Mouse (Mus musculus) naive thymus-derived CD4-positive, alpha-beta T cell, adult 2 months (primary cell): ENCODE results near the gene Milr1.

ENCODE experiments used
- DNase-seq: peaks from one replicate; pipeline ENCODE4 v3.0.0-alpha.2; 2011; ENCODE audit warnings: low read depth

The Milr1 gene

DNA sequence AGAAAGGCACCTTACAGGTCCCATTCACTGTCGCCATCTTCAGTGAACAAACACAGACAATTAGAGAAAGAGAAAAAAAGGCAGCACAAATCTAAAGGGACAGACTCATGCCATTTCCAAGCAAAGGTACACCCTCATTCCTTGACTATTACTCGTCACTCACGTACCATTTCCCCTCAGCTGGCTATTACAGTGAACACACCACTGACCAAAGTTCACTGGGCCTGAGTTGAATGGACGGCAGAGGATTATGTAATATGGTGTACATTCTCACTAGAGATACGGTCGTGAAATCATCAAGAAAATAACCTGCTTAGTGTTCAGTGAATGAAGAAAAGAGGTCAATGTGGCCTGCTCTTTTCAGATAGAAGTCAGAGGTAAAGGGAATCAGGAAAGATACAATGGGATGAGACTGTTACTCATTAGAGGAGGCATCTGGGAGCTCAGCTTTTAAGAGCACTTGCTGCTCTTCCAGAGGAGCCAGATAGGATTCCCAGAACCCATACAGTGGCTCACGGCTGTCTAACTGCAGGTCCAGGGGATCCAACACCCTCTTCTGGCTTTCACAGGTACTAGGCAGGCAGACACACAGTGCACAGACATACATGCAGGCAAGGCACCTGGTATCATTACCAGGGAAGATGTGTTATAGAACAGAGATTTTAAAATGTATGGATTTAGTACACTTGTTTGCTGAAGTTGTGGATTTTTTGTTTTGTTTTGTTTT is 61.5 kb downstream of the Milr1 start:
- no peak for DNase-seq

DNA sequence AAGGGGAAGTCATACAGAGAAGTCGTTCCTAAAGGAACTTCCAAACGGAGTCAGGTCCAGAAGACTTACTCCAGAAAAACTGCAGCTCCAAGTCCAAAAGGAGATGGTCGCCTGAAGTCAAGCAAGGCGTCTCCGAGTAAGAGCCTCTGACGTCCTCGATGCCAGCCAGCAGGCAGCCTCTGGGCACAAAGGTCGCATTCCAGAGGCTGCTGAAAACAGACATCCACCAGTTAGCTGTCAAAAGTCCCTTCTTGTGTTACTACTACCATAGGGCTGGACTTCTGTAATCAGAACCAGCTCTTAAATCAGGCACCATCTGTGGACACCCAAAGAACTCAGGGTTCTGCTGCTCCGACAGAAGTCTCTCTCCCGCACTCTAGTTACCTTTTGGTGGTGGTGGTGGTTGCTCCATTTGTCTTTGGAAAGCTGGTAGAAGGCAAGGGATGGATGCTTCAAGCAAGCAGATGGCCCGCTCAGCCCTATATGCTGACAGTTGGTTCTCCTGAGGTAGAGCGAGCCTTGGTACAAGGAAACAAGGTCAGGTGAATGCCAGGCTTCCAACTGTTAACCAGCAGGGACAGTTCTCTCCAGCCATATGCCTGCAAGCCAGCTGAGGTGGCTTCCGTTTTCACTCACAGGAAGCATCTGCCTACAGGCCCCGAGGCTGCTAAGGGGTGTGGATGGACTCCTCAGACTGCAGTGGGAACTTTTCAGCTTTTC is 63.7 kb downstream of the Milr1 start:
- DNase-seq = no peak

GRCm38 (mm10) chr11:106815331-106815730 is 64.3 kb downstream of the Milr1 start:
- no peak for DNase-seq

DNA sequence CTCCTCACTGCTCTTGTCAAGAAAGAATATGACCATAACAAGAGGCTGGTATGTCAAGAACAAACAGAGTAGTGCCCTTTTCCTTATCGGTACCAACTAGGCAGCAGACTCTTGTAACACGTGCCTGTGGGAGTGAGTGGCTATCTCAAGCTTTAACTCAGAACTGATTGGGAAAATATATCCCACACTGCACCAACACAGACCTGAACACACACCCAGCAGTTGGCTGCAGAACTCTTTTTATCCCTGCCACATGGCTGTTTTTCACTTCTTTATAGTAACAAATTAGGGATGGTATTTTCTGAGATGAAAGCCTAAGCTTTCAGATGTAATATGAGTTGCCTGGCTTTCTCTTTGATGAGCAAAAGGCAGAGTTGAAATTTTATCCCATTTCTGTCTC is 64.7 kb downstream of the Milr1 start:
- DNase-seq = no peak

GRCm38 (mm10) chr11:106816316-106816715 is 65.3 kb downstream of the Milr1 start:
- no peak for DNase-seq

- no peak for DNase-seq
Measured at GRCm38 (mm10) chr11:106817156-106817555, 66.1 kb downstream of the Milr1 start.

- DNase-seq = no peak
Measured at GRCm38 (mm10) chr11:106817808-106818207, 66.8 kb downstream of the Milr1 start.

DNA sequence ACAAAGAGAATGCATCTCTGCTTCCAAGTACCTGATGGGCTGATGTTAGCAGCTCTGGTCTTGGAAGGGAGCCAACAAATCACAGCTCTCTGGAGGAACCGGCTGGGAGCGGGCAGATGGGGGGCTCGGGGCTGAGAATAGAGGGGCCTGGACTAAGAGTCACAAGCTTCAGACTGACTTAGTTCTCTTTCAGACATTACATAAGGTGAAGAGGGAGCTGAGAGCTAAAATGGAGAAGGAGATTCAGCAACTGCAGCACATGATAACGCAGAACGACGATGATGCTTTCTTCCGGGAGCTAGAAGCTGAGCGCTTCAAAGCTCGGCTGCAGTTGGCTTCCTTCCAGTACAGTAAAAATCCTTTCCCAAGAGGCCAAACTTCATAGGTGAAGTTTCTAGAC is 67.3 kb downstream of the Milr1 start:
- DNase-seq = no peak
